Mouse (Mus musculus) liver, postnatal 0 days (tissue): Measurements from ENCODE around the gene Ercc2. TPM values are rescaled to one million over a fixed set of nuclear protein-coding genes. Genes with fewer than 3 reads are reported as not detected.

Experiments used
- ATAC-seq: fragments of 200-750 bp; cut with Nextera tagmentation; 2 replicates; pipeline ENCODE4 v1.8.0; 2017; ENCODE audit warnings: mild to moderate bottlenecking, moderate library complexity
- DNase-seq: peaks from one replicate; pipeline ENCODE4 v3.0.0-alpha.2; 2016
- H3K27ac ChIP-seq: fragments of 300-500 bp; sonication (generic); 2 replicates; pipeline ENCODE4 v1.5.1; 2014; ENCODE audit warnings: antibody characterized with exemption, moderate library complexity, mild to moderate bottlenecking, low read depth
- H3K27me3 ChIP-seq: fragments of 300-500 bp; sonication (generic); 2 replicates; pipeline ENCODE4 v1.6.1; 2014; ENCODE audit warnings: low read length, control low read depth, mixed read lengths; ENCODE audit not compliant: insufficient read depth
- H3K36me3 ChIP-seq: fragments of 300-500 bp; sonication (generic); replicated peaks from 2 replicates; pipeline ENCODE4 v1.6.1; 2014; ENCODE audit warnings: mild to moderate bottlenecking, control low read depth, low read length, moderate library complexity, mixed read lengths; ENCODE audit not compliant: insufficient read depth
- H3K4me1 ChIP-seq: fragments of 300-500 bp; sonication (generic); 2 replicates; pipeline ENCODE4 v1.6.1; 2014; ENCODE audit warnings: antibody characterized with exemption, mild to moderate bottlenecking, control low read depth; ENCODE audit not compliant: insufficient read depth
- H3K4me2 ChIP-seq: fragments of 300-500 bp; sonication (generic); 2 replicates; pipeline ENCODE4 v1.6.1; 2014; ENCODE audit warnings: low read depth, mild to moderate bottlenecking, low read length, moderate library complexity, mixed read lengths
- H3K4me3 ChIP-seq: fragments of 300-500 bp; sonication (generic); 2 replicates; pipeline ENCODE4 v1.5.1; 2014; ENCODE audit warnings: low read depth, low read length
- H3K9ac ChIP-seq: fragments of 300-500 bp; sonication (generic); replicated peaks from 2 replicates; pipeline ENCODE4 v1.6.1; 2014; ENCODE audit warnings: mild to moderate bottlenecking, moderate library complexity
- H3K9me3 ChIP-seq: fragments of 300-500 bp; sonication (generic); 2 replicates; pipeline ENCODE4 v1.6.1; 2016; ENCODE audit warnings: mild to moderate bottlenecking, control low read depth, low read length, mixed read lengths
- CTCF ChIP-seq: sonication (generic); IDR thresholded peaks from 2 replicates; pipeline ENCODE4 v1.5.1; 2016; ENCODE audit warnings: antibody characterized with exemption, low read depth
- EP300 ChIP-seq: IDR thresholded peaks from 2 replicates; pipeline ENCODE4 v1.6.1; 2016; ENCODE audit warnings: antibody characterized with exemption, low read depth, mild to moderate bottlenecking
- WGBS: fragments of 180-500 bp; shearing (Covaris S2); extraction: QIAGEN DNeasy Blood & Tissue Kit; methylation state at CpG from one replicate; pipeline ENCODE4 v1.1.7; 2014; ENCODE audit not compliant: insufficient replicate concordance; 5-methylcytosine and 5-hydroxymethylcytosine counted together
- microRNA counts: library from miRNA; unstranded; fragments of <30 nt; microRNA quantifications from one replicate; lab custom pipeline; 2015
- microRNA-seq: library from miRNA; unstranded; fragments of <30 nt; microRNA quantifications from one replicate; pipeline ENCODE4, GENCODE M21; 2016
- polyA plus RNA-seq: library from polyadenylated mRNA; unstranded; fragments of >200 nt; fragmentation: Nextera tagmentation; extraction: Ambion mirVana; gene quantifications from 2 replicates; pipeline ENCODE4 v1.2.1, GENCODE M21; 2015

Ercc2 gene
- polyA plus RNA-seq, 1 experiment from 2014 or later: 3.8 TPM

- no peak for TF ChIP-seq EP300
- TF ChIP-seq CTCF: no peak
- Histone ChIP-seq H3K27me3 (no peaks in the 10 kb centered on the region), H3K4me3 (no peak overlapping the region), H3K27ac (no peak overlapping the region), H3K4me1 (no peaks in the 10 kb centered on the region), H3K4me2 (no peak overlapping the region), H3K9me3 (no peaks in the 10 kb centered on the region), H3K9ac (no peak overlapping the region), H3K36me3 (peaks cover 52% of the 10 kb centered on the region)
- 85% methylated on average over 2 of the region's 2 CpGs for WGBS
- ATAC-seq (no peak), DNase-seq (no peak)
These were observed 54.5 kb downstream of the Ercc2 start for GRCm38 (mm10) chr7:19436276-19436675.

DNA sequence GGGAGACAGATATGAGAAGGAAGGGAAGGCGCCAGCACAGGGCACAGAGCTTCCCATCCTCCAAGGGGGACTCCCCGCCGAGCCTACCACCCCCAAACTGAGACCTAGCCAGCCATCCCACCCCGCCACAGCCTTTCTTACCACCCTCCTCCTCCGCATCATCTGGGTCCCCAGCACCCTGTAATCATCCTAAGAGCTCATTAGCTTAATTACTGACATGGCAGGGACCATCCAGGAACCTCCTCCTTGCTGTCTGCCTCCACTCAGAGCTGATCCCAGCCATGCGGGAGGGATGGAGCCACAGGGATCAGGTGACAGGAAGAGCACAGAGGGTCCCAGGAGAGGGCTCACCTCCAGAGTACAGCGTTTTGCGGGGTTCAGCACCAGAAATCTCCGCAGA is 55.2 kb downstream of the Ercc2 start:
- Histone ChIP-seq H3K4me3 (no peak overlapping the region), H3K36me3 (peaks cover 52% of the 10 kb centered on the region), H3K27me3 (no peaks in the 10 kb centered on the region), H3K27ac (no peak overlapping the region), H3K9ac (no peak overlapping the region), H3K4me1 (no peaks in the 10 kb centered on the region), H3K4me2 (no peak overlapping the region), H3K9me3 (no peaks in the 10 kb centered on the region)
- DNase-seq: no peak
- TF ChIP-seq CTCF (no peak), EP300 (no peak)
- 84% methylated on average over 9 of the region's 9 CpGs for WGBS
- ATAC-seq: no peak

GRCm38 (mm10) chr7:19441448-19442091 is 59.8 kb downstream of the Ercc2 start:
- ATAC-seq (peak; percentile 40; the same call in 1 of the 2 replicates), DNase-seq (no peak)
- Histone ChIP-seq H3K9ac (no peak overlapping the region), H3K4me3 (no peak overlapping the region), H3K27me3 (no peaks in the 10 kb centered on the region), H3K27ac (0 out of 2 replicates have a peak overlapping the region, but pooled peaks have one; percentile 16), H3K4me2 (no peak overlapping the region), H3K4me1 (no peaks in the 10 kb centered on the region), H3K9me3 (no peaks in the 10 kb centered on the region), H3K36me3 (peaks cover 32% of the 10 kb centered on the region)
- TF ChIP-seq CTCF (no peak), EP300 (no peak)
- 57% methylated on average over 9 of the region's 9 CpGs for WGBS

DNA sequence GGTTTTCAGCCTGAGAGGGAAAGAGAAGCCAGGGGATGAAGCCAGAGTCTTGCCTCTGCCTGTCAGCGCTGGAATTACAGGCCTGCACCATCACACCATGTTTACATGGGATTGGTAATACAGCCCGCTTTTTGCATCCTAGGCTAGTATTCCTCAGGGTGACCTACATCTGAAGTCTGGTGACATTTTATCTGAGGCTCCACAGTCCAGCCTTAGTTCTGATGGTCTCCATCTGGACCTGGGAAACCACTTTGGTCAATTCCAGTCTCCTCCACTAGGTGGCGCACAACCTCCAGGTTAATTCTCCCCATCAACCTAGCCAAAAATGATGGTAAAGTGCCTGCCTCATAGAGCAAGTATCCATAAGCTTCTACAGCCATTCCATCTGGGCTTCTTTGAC is 61.5 kb downstream of the Ercc2 start:
- H3K27ac ChIP-seq: no peak overlapping the region
- peaks cover 35% of the 10 kb centered on the region for H3K36me3 ChIP-seq
- ATAC-seq: peak; percentile 41; the same call in 1 of the 2 replicates
- peak; percentile 84 for DNase-seq
- WGBS: 40% methylated on average over 3 of the region's 3 CpGs
- no peaks in the 10 kb centered on the region for H3K9me3 ChIP-seq
- H3K4me3 ChIP-seq: no peak overlapping the region
- H3K9ac ChIP-seq: no peak overlapping the region
- no peaks in the 10 kb centered on the region for H3K27me3 ChIP-seq
- TF ChIP-seq CTCF: peak; percentile 93
- no peak for TF ChIP-seq EP300
- H3K4me1 ChIP-seq: no peaks in the 10 kb centered on the region
- H3K4me2 ChIP-seq: no peak overlapping the region

DNA sequence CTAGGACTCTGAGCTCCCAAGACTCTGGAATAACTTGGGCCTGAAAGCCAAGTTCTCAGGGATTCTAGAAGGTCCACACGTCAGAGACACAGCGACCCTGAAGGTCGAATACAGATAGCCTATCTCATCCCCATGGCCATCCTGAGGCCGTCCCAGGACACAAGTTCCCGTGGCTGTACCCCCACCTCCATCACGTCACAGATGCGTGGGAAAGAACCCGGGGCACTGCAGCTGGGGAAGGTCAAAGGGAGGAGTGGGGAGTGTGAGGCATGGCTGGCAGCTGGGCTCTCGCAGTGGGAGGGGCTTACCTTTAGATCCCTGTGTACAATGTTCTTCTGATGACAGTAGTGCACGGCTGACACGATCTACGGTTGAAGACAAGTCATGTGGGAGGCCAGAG is 63.0 kb downstream of the Ercc2 start:
- H3K9me3 ChIP-seq: no peaks in the 10 kb centered on the region
- TF ChIP-seq EP300: no peak
- TF ChIP-seq CTCF: no peak
- DNase-seq (no peak), ATAC-seq (no peak)
- no peak overlapping the region for H3K4me2 ChIP-seq
- H3K27me3 ChIP-seq: no peaks in the 10 kb centered on the region
- 83% methylated on average over 12 of the region's 12 CpGs for whole genome bisulfite sequencing
- H3K9ac ChIP-seq: no peak overlapping the region
- H3K36me3 ChIP-seq: peaks cover 42% of the 10 kb centered on the region
- no peaks in the 10 kb centered on the region for H3K4me1 ChIP-seq
- H3K27ac ChIP-seq: no peak overlapping the region
- no peak overlapping the region for H3K4me3 ChIP-seq

MicroRNAs encoded within 50 kb of the gene (microRNA counts, 519-probe panel; counts per million panel counts)
- not detected for microRNA mmu-miR-343 (lab: Ali Mortazavi, UCI)

Small RNAs within 50 kb of the gene (microRNA-seq; reads per million reads assigned to microRNA genes)
- gene Mir343: not detected

Other genes with a start within 250 kb of the Ercc2 start
- 5.2 and 5.8 TPM in 2 replicates for gene Qpctl, start 232.7 kb upstream of the Ercc2 start, polyA plus RNA-seq
- 38.9 and 41.0 TPM in 2 replicates for gene Snrpd2, start 232.3 kb upstream of the Ercc2 start, polyA plus RNA-seq
- gene Gipr, start 215.9 kb upstream of the Ercc2 start, polyA plus RNA-seq: 0.04 TPM in 1 of 2 replicates, not detected in the other
- 3.3 and 3.4 TPM in 2 replicates for gene Eml2, start 205.6 kb upstream of the Ercc2 start, polyA plus RNA-seq
- 0.74 and 0.83 TPM in 2 replicates for gene Gpr4, start 169.5 kb upstream of the Ercc2 start, polyA plus RNA-seq
- 8.7 and 9.7 TPM in 2 replicates for gene Opa3, start 153.7 kb upstream of the Ercc2 start, polyA plus RNA-seq
- 36.2 and 36.4 TPM in 2 replicates for gene Vasp, start 110.2 kb upstream of the Ercc2 start, polyA plus RNA-seq
- 0.15 TPM in 1 of 2 replicates, not detected in the other for gene Ppm1n, start 101.9 kb upstream of the Ercc2 start, polyA plus RNA-seq
- gene Rtn2, start 99.4 kb upstream of the Ercc2 start, polyA plus RNA-seq: 1.5 and 4.6 TPM in 2 replicates
- gene Fosb, start 72.0 kb upstream of the Ercc2 start, polyA plus RNA-seq: 0.06 TPM in 1 of 2 replicates, not detected in the other
- 9.6 and 9.8 TPM in 2 replicates for gene Ercc1, start 37.2 kb upstream of the Ercc2 start, polyA plus RNA-seq
- 7.7 and 7.8 TPM in 2 replicates for gene Cd3eap, start 22.5 kb upstream of the Ercc2 start, polyA plus RNA-seq
- 0.47 and 0.69 TPM in 2 replicates for gene Ppp1r13l, start 22.3 kb upstream of the Ercc2 start, polyA plus RNA-seq
- 0.12 and 0.32 TPM in 2 replicates for gene Klc3, start 22.1 kb downstream of the Ercc2 start, polyA plus RNA-seq
- gene Ckm, start 22.8 kb downstream of the Ercc2 start, polyA plus RNA-seq: 5.3 and 94.1 TPM in 2 replicates
- 1.8 and 2.0 TPM in 2 replicates for gene Mark4, start 76.8 kb downstream of the Ercc2 start, polyA plus RNA-seq
- gene Exoc3l2, start 81.3 kb downstream of the Ercc2 start, polyA plus RNA-seq: 1.1 and 1.7 TPM in 2 replicates
- gene Bloc1s3, start 126.4 kb downstream of the Ercc2 start, polyA plus RNA-seq: 0.94 and 1.1 TPM in 2 replicates
- gene Trappc6a, start 126.4 kb downstream of the Ercc2 start, polyA plus RNA-seq: 51.6 and 52.5 TPM in 2 replicates
- not detected in 2 replicates for gene Nkpd1, start 135.8 kb downstream of the Ercc2 start, polyA plus RNA-seq
- 8.1 and 8.3 TPM in 2 replicates for gene Ppp1r37, start 181.1 kb downstream of the Ercc2 start, polyA plus RNA-seq
- gene Zfp296, start 195.3 kb downstream of the Ercc2 start, polyA plus RNA-seq: 0.89 and 1.2 TPM in 2 replicates
- 61.7 and 66.9 TPM in 2 replicates for gene Gemin7, start 195.6 kb downstream of the Ercc2 start, polyA plus RNA-seq
- gene Clasrp, start 222.5 kb downstream of the Ercc2 start, polyA plus RNA-seq: 7.6 and 8.1 TPM in 2 replicates
- gene Relb, start 247.4 kb downstream of the Ercc2 start, polyA plus RNA-seq: 2.2 and 2.3 TPM in 2 replicates